Mouse (Mus musculus): ENCODE results near the gene Sntg2. TPM values are rescaled to one million over a fixed set of nuclear protein-coding genes. Genes with fewer than 3 reads are reported as not detected.

Gene Sntg2
- not detected in 2 replicates for polyA plus RNA-seq (2012)

GRCm38 (mm10) chr12:30372933-30373501 is at the start of gene Sntg2:
Sntg2 (minus strand) TSS chr12:30373375.
- TF ChIP-seq GATA1 (IDR thresholded peaks at IDR 0.05; ENCODE audit: low read length) (no peak), TAL1 (IDR thresholded peaks at IDR 0.05; ENCODE audit: low read length) (no peak)
- Histone ChIP-seq H3K36me3 (ENCODE audit: control insufficient read depth) (no peaks in the 10 kb centered on the region), H3K4me3 (replicated peaks) (no peak within 1 kb of the TSS), H3K27me3 (ENCODE audit: control insufficient read depth) (no peaks in the 10 kb centered on the region), H3K9me3 (ENCODE audit: control insufficient read depth, low read length) (no peaks in the 10 kb centered on the region), H3K4me1 (ENCODE audit: control insufficient read depth) (no peaks in the 10 kb centered on the region; the same call in 1 of the 2 replicates)

- no peaks in the 10 kb centered on the region for H3K4me1 ChIP-seq (ENCODE audit: control insufficient read depth)
- TF ChIP-seq GATA1 (IDR thresholded peaks at IDR 0.05; ENCODE audit: low read length) (no peak), TAL1 (IDR thresholded peaks at IDR 0.05; ENCODE audit: low read length) (no peak)
- H3K4me3 ChIP-seq (replicated peaks): no peak overlapping the region
- 0 out of 2 replicates have a peak, but pooled peaks cover 2% of the 10 kb centered on the region for H3K9me3 ChIP-seq (ENCODE audit: control insufficient read depth, low read length)
- no peaks in the 10 kb centered on the region for H3K36me3 ChIP-seq (ENCODE audit: control insufficient read depth)
- no peaks in the 10 kb centered on the region for H3K27me3 ChIP-seq (ENCODE audit: control insufficient read depth)
These were observed 43.4 kb upstream of the Sntg2 start for GRCm38 (mm10) chr12:30416547-30416946.

GRCm38 (mm10) chr12:30415981-30416380 is 42.8 kb upstream of the Sntg2 start:
- TF ChIP-seq GATA1 (IDR thresholded peaks at IDR 0.05; ENCODE audit: low read length) (no peak), TAL1 (IDR thresholded peaks at IDR 0.05; ENCODE audit: low read length) (no peak)
- H3K27me3 ChIP-seq (ENCODE audit: control insufficient read depth): no peaks in the 10 kb centered on the region
- H3K36me3 ChIP-seq (ENCODE audit: control insufficient read depth): no peaks in the 10 kb centered on the region
- 0 out of 2 replicates have a peak, but pooled peaks cover 3% of the 10 kb centered on the region for H3K9me3 ChIP-seq (ENCODE audit: control insufficient read depth, low read length)
- H3K4me1 ChIP-seq (ENCODE audit: control insufficient read depth): no peaks in the 10 kb centered on the region
- H3K4me3 ChIP-seq (replicated peaks): no peak overlapping the region

- no peak overlapping the region for H3K4me3 ChIP-seq (replicated peaks)
- H3K4me1 ChIP-seq (ENCODE audit: control insufficient read depth): no peaks in the 10 kb centered on the region
- TF ChIP-seq TAL1 (IDR thresholded peaks at IDR 0.05; ENCODE audit: low read length) (no peak), GATA1 (IDR thresholded peaks at IDR 0.05; ENCODE audit: low read length) (no peak)
- no peaks in the 10 kb centered on the region for H3K9me3 ChIP-seq (ENCODE audit: control insufficient read depth, low read length)
- no peaks in the 10 kb centered on the region for H3K36me3 ChIP-seq (ENCODE audit: control insufficient read depth)
- no peaks in the 10 kb centered on the region for H3K27me3 ChIP-seq (ENCODE audit: control insufficient read depth)
These were observed 29.5 kb upstream of the Sntg2 start for GRCm38 (mm10) chr12:30402651-30403050.

- Histone ChIP-seq H3K36me3 (ENCODE audit: control insufficient read depth) (no peaks in the 10 kb centered on the region), H3K4me1 (ENCODE audit: control insufficient read depth) (no peaks in the 10 kb centered on the region), H3K4me3 (replicated peaks) (no peak overlapping the region), H3K27me3 (ENCODE audit: control insufficient read depth) (no peaks in the 10 kb centered on the region), H3K9me3 (ENCODE audit: control insufficient read depth, low read length) (no peaks in the 10 kb centered on the region)
- TF ChIP-seq TAL1 (IDR thresholded peaks at IDR 0.05; ENCODE audit: low read length) (no peak), GATA1 (IDR thresholded peaks at IDR 0.05; ENCODE audit: low read length) (no peak)
These were observed 27.4 kb upstream of the Sntg2 start for GRCm38 (mm10) chr12:30400531-30400930.

- Histone ChIP-seq H3K9me3 (ENCODE audit: control insufficient read depth, low read length) (no peaks in the 10 kb centered on the region), H3K36me3 (ENCODE audit: control insufficient read depth) (no peaks in the 10 kb centered on the region), H3K4me3 (replicated peaks) (no peak overlapping the region), H3K27me3 (ENCODE audit: control insufficient read depth) (no peaks in the 10 kb centered on the region), H3K4me1 (ENCODE audit: control insufficient read depth) (no peaks in the 10 kb centered on the region)
- no peak for TF ChIP-seq GATA1 (IDR thresholded peaks at IDR 0.05; ENCODE audit: low read length)
- no peak for TF ChIP-seq TAL1 (IDR thresholded peaks at IDR 0.05; ENCODE audit: low read length)
These were observed 26.9 kb upstream of the Sntg2 start for GRCm38 (mm10) chr12:30400114-30400513.

GRCm38 (mm10) chr12:30372293-30372692 is 882 bp downstream of the Sntg2 start:
- no peak for TF ChIP-seq GATA1 (IDR thresholded peaks at IDR 0.05; ENCODE audit: low read length)
- TF ChIP-seq TAL1 (IDR thresholded peaks at IDR 0.05; ENCODE audit: low read length): no peak
- no peaks in the 10 kb centered on the region for H3K9me3 ChIP-seq (ENCODE audit: control insufficient read depth, low read length)
- H3K4me3 ChIP-seq (replicated peaks): no peak overlapping the region

GRCm38 (mm10) chr12:30369786-30370185 is 3.4 kb downstream of the Sntg2 start:
- TF ChIP-seq TAL1 (IDR thresholded peaks at IDR 0.05; ENCODE audit: low read length): no peak
- no peak for TF ChIP-seq GATA1 (IDR thresholded peaks at IDR 0.05; ENCODE audit: low read length)
- H3K36me3 ChIP-seq (ENCODE audit: control insufficient read depth): no peaks in the 10 kb centered on the region
- H3K9me3 ChIP-seq (ENCODE audit: control insufficient read depth, low read length): no peaks in the 10 kb centered on the region

More at GRCm38 (mm10) chr12:30372293-30372692, 882 bp downstream of the Sntg2 start:
- no peaks in the 10 kb centered on the region for H3K36me3 ChIP-seq (ENCODE audit: control insufficient read depth)
- no peaks in the 10 kb centered on the region for H3K27me3 ChIP-seq (ENCODE audit: control insufficient read depth)
- H3K4me1 ChIP-seq (ENCODE audit: control insufficient read depth): no peaks in the 10 kb centered on the region; the same call in 1 of the 2 replicates

GRCm38 (mm10) chr12:30369141-30369540 is 4.0 kb downstream of the Sntg2 start:
- H3K36me3 ChIP-seq (ENCODE audit: control insufficient read depth): no peaks in the 10 kb centered on the region
- TF ChIP-seq GATA1 (IDR thresholded peaks at IDR 0.05; ENCODE audit: low read length) (no peak), TAL1 (IDR thresholded peaks at IDR 0.05; ENCODE audit: low read length) (no peak)

More at GRCm38 (mm10) chr12:30369786-30370185, 3.4 kb downstream of the Sntg2 start:
- H3K4me3 ChIP-seq (replicated peaks): no peak overlapping the region
- H3K27me3 ChIP-seq (ENCODE audit: control insufficient read depth): no peaks in the 10 kb centered on the region
- H3K4me1 ChIP-seq (ENCODE audit: control insufficient read depth): no peaks in the 10 kb centered on the region; the same call in 1 of the 2 replicates

More at GRCm38 (mm10) chr12:30369141-30369540, 4.0 kb downstream of the Sntg2 start:
- no peak overlapping the region for H3K4me3 ChIP-seq (replicated peaks)
- no peaks in the 10 kb centered on the region for H3K27me3 ChIP-seq (ENCODE audit: control insufficient read depth)
- no peaks in the 10 kb centered on the region; the same call in 1 of the 2 replicates for H3K4me1 ChIP-seq (ENCODE audit: control insufficient read depth)
- H3K9me3 ChIP-seq (ENCODE audit: control insufficient read depth, low read length): no peaks in the 10 kb centered on the region
